Mouse (Mus musculus) left cerebral cortex, adult 18-20 months (tissue): ENCODE measurements at regions not wholly inside any gene's neighbourhood (a gene's known extent, or its start where the extent isn't known, plus 50 kb on each side); places are given as distances from the start of the nearest gene placed in this dataset.
"Not testable (repeated sequence)": the region's sequence is repeated elsewhere in the genome, so short reads cannot be mapped to it uniquely, and the experiment has no call there.

ENCODE experiments used
- DNase-seq, 2 experiments: peaks; one replicate each; pipeline ENCODE4 v3.0.0; 2021 to 2022; ENCODE audit warnings: low spot score in 2 of 2, mixed read lengths in 1 of 2

- DNase-seq, result no peak
Observed at GRCm38 (mm10) chrX:92981141-92981540, 305.1 kb upstream of the Arx start.

GRCm38 (mm10) chrX:93002236-93002976, 283.8 kb upstream of the Arx start:
- DNase-seq, result no peak

GRCm38 (mm10) chrX:93006681-93007080, 279.6 kb upstream of the Arx start:
- peak in 1 of 2 experiments; percentile 12 for DNase-seq

- DNase-seq, result no peak
Observed at GRCm38 (mm10) chrX:93011578-93011977, 274.7 kb upstream of the Arx start.

- no peak for DNase-seq
Observed at GRCm38 (mm10) chrX:93016391-93016790, 269.9 kb upstream of the Arx start.

GRCm38 (mm10) chrX:93041096-93041495, 245.1 kb upstream of the Arx start:
- DNase-seq, result no peak

- no peak for DNase-seq
Observed at GRCm38 (mm10) chrX:93042736-93043135, 243.5 kb upstream of the Arx start.

- no peak for DNase-seq
Observed at GRCm38 (mm10) chrX:93048967-93049754, 237.1 kb upstream of the Arx start.

GRCm38 (mm10) chrX:93049755-93050143, 236.5 kb upstream of the Arx start:
- no peak for DNase-seq

- no peak for DNase-seq
Observed at GRCm38 (mm10) chrX:93059533-93059932, 226.7 kb upstream of the Arx start.

- peak in 1 of 2 experiments; percentile 3 for DNase-seq
Observed at GRCm38 (mm10) chrX:93068884-93069283, 217.4 kb upstream of the Arx start.

GRCm38 (mm10) chrX:93069569-93070289, 216.5 kb upstream of the Arx start:
- DNase-seq, result peak; percentile 24 to 50

- DNase-seq, result no peak
Observed at GRCm38 (mm10) chrX:93070290-93070611, 216.0 kb upstream of the Arx start.

GRCm38 (mm10) chrX:93088976-93089375, 197.3 kb upstream of the Arx start:
- DNase-seq, result no peak

GRCm38 (mm10) chrX:93097551-93097950, 188.7 kb upstream of the Arx start:
- no peak for DNase-seq

- DNase-seq, result no peak
Observed at GRCm38 (mm10) chrX:93107930-93108567, 178.2 kb upstream of the Arx start.

GRCm38 (mm10) chrX:93154367-93154766, 131.9 kb upstream of the Arx start:
- DNase-seq, result not testable (repeated sequence)

GRCm38 (mm10) chrX:93159105-93159504, 127.1 kb upstream of the Arx start:
- no peak for DNase-seq

GRCm38 (mm10) chrX:93160956-93161355, 125.3 kb upstream of the Arx start:
- no peak for DNase-seq
